Mouse (Mus musculus) forebrain, embryonic 11.5 days (tissue): ENCODE data around the gene Bcar1. TPM values are rescaled to one million over a fixed set of nuclear protein-coding genes. Genes with fewer than 3 reads are reported as not detected.
A peak's percentile ranks its signal among the peaks of the same experiment; 100 is the strongest.

Experiments
- ATAC-seq: fragments of 200-750 bp; cut with Nextera tagmentation; replicated peaks from 2 replicates; pipeline ENCODE4 v1.8.0; 2017; ENCODE audit warnings: moderate TSS enrichment; ENCODE audit not compliant: low FRiP score
- DNase-seq: peaks from one replicate; pipeline ENCODE4 v3.0.0-alpha.2; 2017; ENCODE audit warnings: low spot score
- H3K27ac ChIP-seq: fragments of 300-500 bp; sonication (generic); 2 replicates; pipeline ENCODE4 v1.5.1; 2014; ENCODE audit warnings: low read depth, low read length
- H3K27me3 ChIP-seq: fragments of 300-500 bp; sonication (generic); 2 replicates; pipeline ENCODE4 v1.6.1; 2014; ENCODE audit warnings: mild to moderate bottlenecking, low read length, mixed read lengths; ENCODE audit not compliant: control insufficient read depth, insufficient read depth
- H3K36me3 ChIP-seq: fragments of 300-500 bp; sonication (generic); 2 replicates; pipeline ENCODE4 v1.6.1; 2014; ENCODE audit warnings: mild to moderate bottlenecking, low read length, moderate library complexity, mixed read lengths; ENCODE audit not compliant: control insufficient read depth, insufficient read depth
- H3K4me1 ChIP-seq: fragments of 300-500 bp; sonication (generic); replicated peaks from 2 replicates; pipeline ENCODE4 v1.6.1; 2014; ENCODE audit warnings: low read length, mixed read lengths; ENCODE audit not compliant: control insufficient read depth, insufficient read depth
- H3K4me2 ChIP-seq: fragments of 300-500 bp; sonication (generic); 2 replicates; pipeline ENCODE4 v1.6.1; 2014; ENCODE audit warnings: low read depth, mild to moderate bottlenecking, low read length, moderate library complexity, mixed read lengths; ENCODE audit not compliant: severe bottlenecking
- H3K4me3 ChIP-seq: fragments of 300-500 bp; sonication (generic); 2 replicates; pipeline ENCODE4 v1.5.1; 2014; ENCODE audit warnings: low read depth, low read length
- H3K9ac ChIP-seq: fragments of 300-500 bp; sonication (generic); 2 replicates; pipeline ENCODE4 v1.6.1; 2014; ENCODE audit warnings: low read length
- H3K9me3 ChIP-seq: fragments of 300-500 bp; sonication (generic); 2 replicates; pipeline ENCODE4 v1.6.1; 2016; ENCODE audit warnings: low read length, mixed read lengths; ENCODE audit not compliant: control insufficient read depth
- WGBS: fragments of 180-500 bp; shearing (Covaris S2); extraction: QIAGEN DNeasy Blood & Tissue Kit; methylation state at CpG from one replicate; pipeline ENCODE4 v1.1.7; 2014; 5-methylcytosine and 5-hydroxymethylcytosine counted together
- polyA plus RNA-seq: library from polyadenylated mRNA; unstranded; fragments of >200 nt; fragmentation: Nextera tagmentation; extraction: Ambion mirVana; gene quantifications from 2 replicates; pipeline ENCODE4 v1.2.1, GENCODE M21; 2014

Gene Bcar1
- polyA plus RNA-seq, 1 experiment from 2014 or later = 60.1 TPM

- H3K4me3 ChIP-seq = no peak overlapping the region
- H3K27me3 ChIP-seq = no peaks in the 10 kb centered on the region
- H3K36me3 ChIP-seq = no peaks in the 10 kb centered on the region; the same call in 1 of the 2 replicates
- 93% methylated on average over 7 of the region's 7 CpGs for WGBS
- H3K9me3 ChIP-seq = no peaks in the 10 kb centered on the region
- H3K27ac ChIP-seq = no peak overlapping the region
- no peak for ATAC-seq
- H3K9ac ChIP-seq = no peak overlapping the region
- no peak overlapping the region for H3K4me2 ChIP-seq
- no peak for DNase-seq
- H3K4me1 ChIP-seq = peaks cover 8% of the 10 kb centered on the region; the same call in 1 of the 2 replicates
Measured at GRCm38 (mm10) chr8:111773057-111773456, 29.4 kb upstream of the Bcar1 start.

- Histone ChIP-seq H3K4me1 (peaks cover 8% of the 10 kb centered on the region; the same call in 1 of the 2 replicates), H3K27me3 (no peaks in the 10 kb centered on the region), H3K9me3 (no peaks in the 10 kb centered on the region), H3K9ac (no peak overlapping the region), H3K27ac (no peak overlapping the region), H3K36me3 (no peaks in the 10 kb centered on the region; the same call in 1 of the 2 replicates), H3K4me2 (no peak overlapping the region), H3K4me3 (no peak overlapping the region)
- DNase-seq = no peak
- 92% methylated on average over 9 of the region's 9 CpGs for WGBS
- no peak for ATAC-seq
Measured at GRCm38 (mm10) chr8:111772083-111772482, 28.5 kb upstream of the Bcar1 start.

- DNase-seq = no peak
- H3K27me3 ChIP-seq = no peaks in the 10 kb centered on the region
- no peak overlapping the region for H3K9ac ChIP-seq
- no peak for ATAC-seq
- no peak overlapping the region for H3K4me3 ChIP-seq
- H3K9me3 ChIP-seq = no peaks in the 10 kb centered on the region
- no peak overlapping the region for H3K4me2 ChIP-seq
- peaks cover 8% of the 10 kb centered on the region; the same call in 1 of the 2 replicates for H3K4me1 ChIP-seq
- no peak overlapping the region for H3K27ac ChIP-seq
- WGBS = 99% methylated on average over 6 of the region's 6 CpGs
- no peaks in the 10 kb centered on the region; the same call in 1 of the 2 replicates for H3K36me3 ChIP-seq
Measured at GRCm38 (mm10) chr8:111771625-111772020, 28.0 kb upstream of the Bcar1 start.

- Histone ChIP-seq H3K4me1 (peaks cover 8% of the 10 kb centered on the region; the same call in 1 of the 2 replicates), H3K4me3 (no peak overlapping the region), H3K27me3 (no peaks in the 10 kb centered on the region), H3K4me2 (no peak overlapping the region), H3K9me3 (no peaks in the 10 kb centered on the region), H3K27ac (no peak overlapping the region), H3K9ac (no peak overlapping the region), H3K36me3 (no peaks in the 10 kb centered on the region; the same call in 1 of the 2 replicates)
- no peak for DNase-seq
- WGBS = 77% methylated on average over 5 of the region's 5 CpGs
- ATAC-seq = no peak
Measured at GRCm38 (mm10) chr8:111770958-111771624, 27.5 kb upstream of the Bcar1 start.

- H3K4me1 ChIP-seq = peaks cover 8% of the 10 kb centered on the region; the same call in 1 of the 2 replicates
- H3K9me3 ChIP-seq = no peaks in the 10 kb centered on the region
- no peaks in the 10 kb centered on the region; the same call in 1 of the 2 replicates for H3K36me3 ChIP-seq
- DNase-seq (no peak), ATAC-seq (no peak; the same call in 1 of the 2 replicates)
- 0 out of 2 replicates have a peak overlapping the region, but pooled peaks have one; percentile 46 for H3K27ac ChIP-seq
- no peak overlapping the region for H3K4me3 ChIP-seq
- no peaks in the 10 kb centered on the region for H3K27me3 ChIP-seq
- no peak overlapping the region for H3K4me2 ChIP-seq
- WGBS = 52% methylated on average over 12 of the region's 12 CpGs
- peak overlapping the region; percentile 20; the same call in 1 of the 2 replicates for H3K9ac ChIP-seq
Measured at GRCm38 (mm10) chr8:111769764-111770428, 26.3 kb upstream of the Bcar1 start.

GRCm38 (mm10) chr8:111769296-111769695 lies 25.7 kb upstream of the Bcar1 start:
- ATAC-seq = no peak
- H3K9me3 ChIP-seq = no peaks in the 10 kb centered on the region
- no peaks in the 10 kb centered on the region; the same call in 1 of the 2 replicates for H3K36me3 ChIP-seq
- no peak overlapping the region for H3K4me2 ChIP-seq
- H3K27me3 ChIP-seq = no peaks in the 10 kb centered on the region
- no peak for DNase-seq
- no peak overlapping the region for H3K27ac ChIP-seq
- WGBS = 49% methylated on average over 15 of the region's 15 CpGs
- no peak overlapping the region for H3K4me3 ChIP-seq
- H3K4me1 ChIP-seq = peaks cover 8% of the 10 kb centered on the region; the same call in 1 of the 2 replicates
- no peak overlapping the region for H3K9ac ChIP-seq

GRCm38 (mm10) chr8:111768651-111769050 lies 25.0 kb upstream of the Bcar1 start:
- Histone ChIP-seq H3K27me3 (no peaks in the 10 kb centered on the region), H3K4me1 (peaks cover 8% of the 10 kb centered on the region; the same call in 1 of the 2 replicates), H3K27ac (no peak overlapping the region), H3K36me3 (no peaks in the 10 kb centered on the region; the same call in 1 of the 2 replicates), H3K4me2 (no peak overlapping the region), H3K9ac (no peak overlapping the region), H3K9me3 (no peaks in the 10 kb centered on the region), H3K4me3 (no peak overlapping the region)
- DNase-seq = no peak
- no peak for ATAC-seq
- 87% methylated on average over 6 of the region's 6 CpGs for WGBS

GRCm38 (mm10) chr8:111765616-111766015 lies 22.0 kb upstream of the Bcar1 start:
- Histone ChIP-seq H3K4me1 (peaks cover 8% of the 10 kb centered on the region; the same call in 1 of the 2 replicates), H3K27me3 (no peaks in the 10 kb centered on the region), H3K36me3 (no peaks in the 10 kb centered on the region; the same call in 1 of the 2 replicates), H3K9ac (no peak overlapping the region), H3K27ac (no peak overlapping the region), H3K9me3 (no peaks in the 10 kb centered on the region), H3K4me3 (no peak overlapping the region), H3K4me2 (no peak overlapping the region)
- WGBS = 80% methylated on average over 4 of the region's 4 CpGs
- ATAC-seq (no peak), DNase-seq (no peak)
